Mouse (Mus musculus): ENCODE measurements around the gene Trim60.

Gene Trim60

GRCm38 (mm10) chr8:64998806-64999365 lies 19.5 kb downstream of the Trim60 start:
- in situ Hi-C loops (cut with MboI, MseI), result no loop called here

DNA sequence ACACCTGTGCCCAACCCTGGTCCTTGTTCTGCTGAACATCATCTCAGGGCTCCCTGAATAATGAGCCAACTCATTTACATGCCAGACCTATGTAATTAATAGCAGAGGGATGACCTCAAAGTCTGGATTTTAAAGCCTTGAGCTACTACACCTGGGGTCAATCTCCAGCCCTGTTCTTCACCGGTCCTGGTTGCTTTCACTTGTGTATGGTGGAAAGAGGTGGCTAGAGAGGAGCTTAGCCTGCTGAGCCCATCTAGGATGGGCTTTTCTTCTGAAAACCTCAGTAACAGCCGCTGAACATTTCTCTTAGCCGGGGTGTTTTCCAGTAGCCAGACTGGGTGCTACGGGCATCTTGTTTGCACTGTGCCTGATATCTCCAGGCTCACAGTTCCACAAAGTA lies 30.7 kb downstream of the Trim60 start, which contains the start of gene Trim75:
Gene Trim75, minus strand, starts transcription at position 101 of the 400 bp plus-strand sequence.
- in situ Hi-C loops (cut with MboI, MseI), result no loop called here

DNA sequence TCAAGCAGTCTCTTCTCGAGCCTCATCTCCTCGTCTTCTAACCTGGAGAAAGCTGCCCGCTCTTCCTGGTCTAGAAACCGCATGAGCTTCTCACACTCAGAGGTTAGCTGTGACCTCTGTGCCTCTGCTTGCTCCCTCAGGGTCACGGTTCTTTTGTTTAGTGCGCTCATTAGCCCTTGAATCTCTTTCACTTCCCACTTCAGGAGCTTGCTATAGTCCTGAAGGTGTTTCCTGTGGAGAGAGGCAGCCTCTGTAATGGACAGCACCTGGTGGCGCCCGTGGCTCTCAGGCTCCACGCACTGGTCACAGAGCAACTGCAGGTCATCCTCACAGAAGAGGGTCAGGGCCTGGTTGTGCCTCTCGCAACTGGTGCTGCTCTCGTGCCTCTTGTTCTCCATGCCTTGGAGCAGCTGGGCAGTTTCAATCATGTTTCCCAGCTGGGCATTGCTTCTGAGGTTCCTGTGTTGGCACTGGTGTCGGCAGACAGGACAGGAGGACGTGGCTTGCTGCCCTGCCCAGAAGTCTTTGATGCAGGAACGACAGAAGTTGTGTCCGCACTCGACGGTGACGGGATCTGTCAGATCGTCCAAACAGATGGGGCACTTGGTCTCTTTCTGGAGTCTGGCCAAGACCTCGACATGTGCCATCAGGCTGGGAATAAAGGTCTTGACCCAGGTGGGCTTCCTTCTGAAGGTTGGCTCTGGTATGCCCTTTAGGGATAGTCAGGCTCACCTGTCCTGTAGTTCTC lies 35.1 kb downstream of the Trim60 start:
- in situ Hi-C loops (cut with MboI, MseI), result no loop called here

DNA sequence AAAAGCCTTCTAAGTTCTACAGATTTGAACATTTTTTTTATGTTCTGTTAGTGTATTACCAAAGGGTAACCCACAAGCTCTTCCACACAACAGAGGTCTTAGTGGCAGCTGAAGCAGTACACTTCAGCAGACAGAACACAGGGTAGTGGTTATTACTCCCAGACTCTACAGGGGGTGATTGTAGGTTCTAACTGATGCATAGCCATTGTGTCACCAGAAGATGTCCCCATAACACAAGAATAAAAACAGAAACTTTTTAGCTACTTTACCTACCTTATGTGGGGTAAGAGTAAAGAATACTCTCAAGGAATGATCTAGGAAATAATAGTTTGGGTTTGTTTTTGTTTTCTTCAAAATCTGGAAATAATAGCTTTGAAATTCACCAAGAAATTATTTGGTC lies 55.5 kb downstream of the Trim60 start:
- in situ Hi-C loops (cut with MboI, MseI), result loop anchor here (5.0 kb wide), 1 partner anchor 144 kb away; no protein-coding TSS in a partner anchor

DNA sequence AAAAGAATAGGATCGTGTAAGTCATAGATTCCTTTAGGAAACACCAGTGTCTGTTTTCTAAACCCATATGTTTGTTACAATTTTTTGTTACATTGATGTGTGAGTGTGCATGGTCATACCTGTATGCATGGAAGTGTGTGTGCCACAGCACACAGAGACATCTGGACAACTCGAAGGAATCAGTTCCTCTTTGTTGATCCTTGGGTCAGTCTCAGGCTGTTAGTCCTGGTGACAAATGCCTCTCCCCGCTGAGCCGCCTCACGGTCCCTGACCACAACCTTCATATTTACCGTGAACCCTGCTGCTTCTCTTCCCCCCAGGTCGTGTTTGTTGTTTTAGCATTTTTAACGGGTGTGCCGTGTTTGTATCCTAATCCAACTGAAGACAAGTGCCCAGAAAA lies 59.4 kb downstream of the Trim60 start:
- in situ Hi-C loops (cut with MboI, MseI), result no loop called here

DNA sequence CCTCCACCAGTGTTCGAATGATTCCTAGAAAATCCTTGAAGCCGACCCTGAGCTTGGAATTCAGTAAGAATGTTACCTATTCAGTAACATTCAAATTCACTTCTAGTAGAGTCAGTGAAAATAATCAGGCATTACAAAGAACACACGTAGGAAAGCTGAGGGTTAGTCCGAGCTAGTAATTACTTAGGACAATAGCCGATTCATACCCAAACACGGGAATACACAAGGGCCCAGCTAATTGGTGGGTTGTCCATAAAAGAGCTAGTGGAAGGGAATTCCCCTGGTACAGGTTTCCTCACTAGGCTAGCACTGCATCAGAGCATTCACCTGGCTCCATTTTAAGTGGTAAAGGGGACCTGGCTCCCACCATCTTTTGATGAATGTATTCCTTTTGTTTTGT lies 66.3 kb downstream of the Trim60 start:
- in situ Hi-C loops (cut with MboI, MseI), result no loop called here

All from regulatory T cell (primary cell).